ENCODE assay signal across 27 mouse cellular contexts in genomic region chr4:151256622-151257021, GRCm38 (mm10).
DNase-seq lines count a peak whose midpoint lies in the region; ATAC-seq and TF ChIP-seq lines count a peak whose summit lies in the region.
"Had no signal": no experiment of that assay in that cellular context is flagged by ENCODE, and none has a peak within 500 bp of the region (broad histone marks: within the 10 kb centered on the region; RNA-seq: fewer than 3 reads in every experiment).

No protein-coding gene starts in this region.

- WGBS in hindbrain, postnatal 0 days: 39% methylated on average over 4 of the region's 4 CpGs
- WGBS in hindbrain, embryonic 10.5 days: 69% methylated on average over 4 of the region's 4 CpGs
- WGBS in midbrain, postnatal 0 days: 53% methylated on average over 4 of the region's 4 CpGs
- 53% methylated on average over 4 of the region's 4 CpGs for WGBS in midbrain, embryonic 14.5 days
- 53% methylated on average over 4 of the region's 4 CpGs for WGBS in neural tube, embryonic 15.5 days

- no peak overlapping the region for H3K27ac ChIP-seq in hindbrain, postnatal 0 days
- H3K27ac ChIP-seq in hindbrain, embryonic 10.5 days: no peak overlapping the region
- H3K27ac ChIP-seq in midbrain, postnatal 0 days (ENCODE audit: low read depth, low read length): no peak overlapping the region
- H3K27ac ChIP-seq in midbrain, embryonic 14.5 days (replicated peaks; ENCODE audit: low read depth, low read length): no peak overlapping the region
- no peak overlapping the region; the same call in 1 of the 2 replicates for H3K27ac ChIP-seq in neural tube, embryonic 15.5 days (replicated peaks)
- H3K27ac ChIP-seq: embryonic facial prominence, embryonic 10.5 days; embryonic facial prominence, embryonic 13.5 days; forebrain, embryonic 12.5 days; forebrain, embryonic 15.5 days; heart, embryonic 15.5 days; hindbrain, embryonic 12.5 days; intestine, embryonic 15.5 days had no signal

- TF ChIP-seq CTCF in hindbrain, postnatal 0 days (IDR thresholded peaks at IDR 0.05; ENCODE audit: low read depth): no peak
- TF ChIP-seq CTCF in midbrain, postnatal 0 days (IDR thresholded peaks at IDR 0.05): no peak

- DNase-seq in cerebellum, postnatal 25 days: peak; percentile 27 to 63
- DNase-seq in cerebellum, adult 9-10 months: no peak
- peak; percentile 34 for DNase-seq in hindbrain, postnatal 0 days (ENCODE audit: low spot score)
- DNase-seq in hindbrain, embryonic 10.5 days (ENCODE audit: low spot score): no peak
- DNase-seq in midbrain, postnatal 0 days (ENCODE audit: low spot score): peak; percentile 33
- DNase-seq in midbrain, embryonic 14.5 days: no peak
- no peak for DNase-seq in lung, postnatal 36 days
- DNase-seq: adrenal gland, adult 2 months; adrenal gland, postnatal 14 days; cerebellum, adult 11-12 months; cerebellum, postnatal 36 days; embryo, embryonic 11 days; gastrocnemius, postnatal 25 days; heart, adult 18-20 months; heart, postnatal 10 days; heart, postnatal 36 days had no signal

- no peak overlapping the region for H3K9ac ChIP-seq in hindbrain, postnatal 0 days (replicated peaks; ENCODE audit: low read length)
- H3K9ac ChIP-seq in midbrain, postnatal 0 days (replicated peaks; ENCODE audit: low read length, poor library complexity, severe bottlenecking): no peak overlapping the region
- no peak overlapping the region for H3K9ac ChIP-seq in midbrain, embryonic 14.5 days (replicated peaks; ENCODE audit: low read length)
- no peak overlapping the region for H3K9ac ChIP-seq in neural tube, embryonic 15.5 days (replicated peaks)
- H3K9ac ChIP-seq: embryonic facial prominence, embryonic 13.5 days; forebrain, embryonic 12.5 days; forebrain, embryonic 15.5 days; heart, embryonic 12.5 days; heart, embryonic 15.5 days; hindbrain, embryonic 12.5 days; intestine, embryonic 15.5 days had no signal

- no peaks in the 10 kb centered on the region for H3K36me3 ChIP-seq in hindbrain, postnatal 0 days (ENCODE audit: insufficient read depth, low read length)
- H3K36me3 ChIP-seq in hindbrain, embryonic 10.5 days: no peaks in the 10 kb centered on the region
- H3K36me3 ChIP-seq in midbrain, postnatal 0 days (ENCODE audit: insufficient read depth, low read length): no peaks in the 10 kb centered on the region
- H3K36me3 ChIP-seq in midbrain, embryonic 14.5 days (ENCODE audit: control insufficient read depth, insufficient read depth, low read length): no peaks in the 10 kb centered on the region
- no peaks in the 10 kb centered on the region for H3K36me3 ChIP-seq in neural tube, embryonic 15.5 days
- H3K36me3 ChIP-seq: embryonic facial prominence, embryonic 10.5 days; embryonic facial prominence, embryonic 13.5 days; forebrain, embryonic 12.5 days; forebrain, embryonic 15.5 days; heart, embryonic 12.5 days; heart, embryonic 15.5 days; hindbrain, embryonic 12.5 days; intestine, embryonic 15.5 days had no signal

- no peak overlapping the region for H3K4me3 ChIP-seq in hindbrain, postnatal 0 days (ENCODE audit: low read length)
- no peak overlapping the region for H3K4me3 ChIP-seq in hindbrain, embryonic 10.5 days
- H3K4me3 ChIP-seq in midbrain, postnatal 0 days (ENCODE audit: low read depth, low read length): no peak overlapping the region
- H3K4me3 ChIP-seq in midbrain, embryonic 14.5 days (replicated peaks; ENCODE audit: low read depth, low read length): no peak overlapping the region
- no peak overlapping the region for H3K4me3 ChIP-seq in neural tube, embryonic 15.5 days (replicated peaks)
- H3K4me3 ChIP-seq: embryonic facial prominence, embryonic 10.5 days; embryonic facial prominence, embryonic 13.5 days; erythroblast, embryonic 14.5 days; forebrain, embryonic 12.5 days; forebrain, embryonic 15.5 days; heart, embryonic 12.5 days; heart, embryonic 15.5 days; hindbrain, embryonic 12.5 days; intestine, embryonic 15.5 days had no signal

- H3K27me3 ChIP-seq in hindbrain, postnatal 0 days (ENCODE audit: insufficient read depth, low read length): no peaks in the 10 kb centered on the region
- H3K27me3 ChIP-seq in hindbrain, embryonic 10.5 days (ENCODE audit: insufficient read depth, poor library complexity, severe bottlenecking): peaks cover 4% of the 10 kb centered on the region; the same call in 1 of the 2 replicates
- no peaks in the 10 kb centered on the region for H3K27me3 ChIP-seq in midbrain, postnatal 0 days (ENCODE audit: insufficient read depth, low read length)
- no peaks in the 10 kb centered on the region for H3K27me3 ChIP-seq in midbrain, embryonic 14.5 days (ENCODE audit: control insufficient read depth, insufficient read depth, low read length)
- no peaks in the 10 kb centered on the region for H3K27me3 ChIP-seq in neural tube, embryonic 15.5 days (replicated peaks)
- H3K27me3 ChIP-seq: forebrain, embryonic 15.5 days; intestine, embryonic 15.5 days had no signal

- no peaks in the 10 kb centered on the region for H3K4me1 ChIP-seq in hindbrain, postnatal 0 days (ENCODE audit: insufficient read depth, low read length)
- peaks cover 13% of the 10 kb centered on the region for H3K4me1 ChIP-seq in hindbrain, embryonic 10.5 days (replicated peaks)
- no peaks in the 10 kb centered on the region for H3K4me1 ChIP-seq in midbrain, postnatal 0 days (ENCODE audit: insufficient read depth, low read length)
- no peaks in the 10 kb centered on the region for H3K4me1 ChIP-seq in midbrain, embryonic 14.5 days (ENCODE audit: control insufficient read depth, insufficient read depth, low read length)
- peaks cover 6% of the 10 kb centered on the region; the same call in 1 of the 2 replicates for H3K4me1 ChIP-seq in neural tube, embryonic 15.5 days
- H3K4me1 ChIP-seq: embryonic facial prominence, embryonic 13.5 days; forebrain, embryonic 12.5 days; heart, embryonic 12.5 days; heart, embryonic 15.5 days; intestine, embryonic 15.5 days had no signal

- no peaks in the 10 kb centered on the region for H3K9me3 ChIP-seq in hindbrain, postnatal 0 days (ENCODE audit: low read length)
- no peaks in the 10 kb centered on the region for H3K9me3 ChIP-seq in hindbrain, embryonic 10.5 days
- H3K9me3 ChIP-seq in midbrain, postnatal 0 days (ENCODE audit: low read length): no peaks in the 10 kb centered on the region
- no peaks in the 10 kb centered on the region for H3K9me3 ChIP-seq in midbrain, embryonic 14.5 days (ENCODE audit: control insufficient read depth, low read length)
- H3K9me3 ChIP-seq in neural tube, embryonic 15.5 days (replicated peaks): no peaks in the 10 kb centered on the region
- H3K9me3 ChIP-seq: embryonic facial prominence, embryonic 10.5 days; embryonic facial prominence, embryonic 13.5 days; forebrain, embryonic 12.5 days; forebrain, embryonic 15.5 days; heart, embryonic 12.5 days; heart, embryonic 15.5 days; hindbrain, embryonic 12.5 days; intestine, embryonic 15.5 days had no signal

- H3K4me2 ChIP-seq in hindbrain, postnatal 0 days (ENCODE audit: low read depth, low read length): no peak overlapping the region
- no peak overlapping the region for H3K4me2 ChIP-seq in midbrain, postnatal 0 days (ENCODE audit: low read depth, low read length, poor library complexity, severe bottlenecking)
- no peak overlapping the region for H3K4me2 ChIP-seq in midbrain, embryonic 14.5 days (ENCODE audit: low read length)
- no peak overlapping the region for H3K4me2 ChIP-seq in neural tube, embryonic 15.5 days
- H3K4me2 ChIP-seq: embryonic facial prominence, embryonic 13.5 days; forebrain, embryonic 12.5 days; forebrain, embryonic 15.5 days; heart, embryonic 12.5 days; heart, embryonic 15.5 days; hindbrain, embryonic 12.5 days; intestine, embryonic 15.5 days had no signal

- ATAC-seq in hindbrain, postnatal 0 days: 0 out of 2 replicates have a peak, but pooled peaks have one; percentile 11
- no peak for ATAC-seq in midbrain, postnatal 0 days (ENCODE audit: low FRiP score)
- ATAC-seq in midbrain, embryonic 14.5 days (ENCODE audit: low FRiP score, low TSS enrichment): no peak
- ATAC-seq in neural tube, embryonic 15.5 days (ENCODE audit: low FRiP score): 0 out of 2 replicates have a peak, but pooled peaks have one; percentile 30
- ATAC-seq: CD4-positive, CD25-positive, alpha-beta regulatory T cell, adult 4 months; forebrain, embryonic 15.5 days; intestine, embryonic 15.5 days had no signal

Comparison
In these comparisons a context has a peak if more than half of its experiments do, and no peak if none do; other contexts are left out.
1. DNase-seq: peak in cerebellum, postnatal 25 days (2 of 2), hindbrain, postnatal 0 days (single experiment) and midbrain, postnatal 0 days (single experiment); none in cerebellum, adult 9-10 months (single experiment), hindbrain, embryonic 10.5 days (single experiment), midbrain, embryonic 14.5 days (single experiment) and lung, postnatal 36 days (single experiment).
2. ATAC-seq: peak in hindbrain, postnatal 0 days (single experiment) and neural tube, embryonic 15.5 days (single experiment); none in midbrain, postnatal 0 days (single experiment) and midbrain, embryonic 14.5 days (single experiment).